ENCODE assay signal across 11 mouse cellular contexts in the genomic region with DNA sequence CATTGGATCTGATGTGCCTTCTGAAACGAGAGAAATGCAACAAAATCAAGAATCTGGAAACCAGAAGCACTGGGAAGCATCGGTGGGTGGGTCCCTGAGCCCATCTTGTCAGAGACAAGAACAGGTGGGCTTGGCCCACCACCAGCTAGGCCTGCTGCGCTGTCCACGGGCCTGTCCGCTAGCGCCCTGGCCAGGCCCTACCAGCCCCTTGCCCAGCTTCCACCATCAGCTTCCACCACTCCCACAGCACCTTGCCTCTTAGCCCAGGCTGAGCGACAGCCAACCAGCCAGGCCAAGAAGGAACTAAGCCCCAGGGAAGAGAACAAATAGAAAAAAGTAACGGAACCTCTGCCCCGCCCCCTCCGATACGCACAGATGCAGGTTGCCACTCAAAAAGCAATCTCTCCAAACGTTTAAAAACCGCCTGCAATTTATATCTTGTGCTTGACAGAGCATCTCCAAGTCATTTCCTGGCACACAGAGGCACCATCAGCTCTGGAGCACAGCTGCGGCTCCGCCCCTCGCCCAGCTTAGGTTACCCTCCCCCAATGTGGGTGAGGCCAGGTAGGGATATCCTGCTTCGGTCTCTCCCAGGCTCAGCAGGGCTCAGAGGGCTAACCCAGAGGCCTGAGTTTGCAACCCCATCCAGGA.
DNase-seq lines count a peak whose midpoint lies in the region.
"Had no signal": no experiment of that assay in that cellular context is flagged by ENCODE, and none has a peak within 500 bp of the region (broad histone marks: within the 10 kb centered on the region; RNA-seq: fewer than 3 reads in every experiment).

No protein-coding gene starts in this region.

- DNase-seq in embryo, embryonic 10.5 days (ENCODE audit: low spot score): peak; percentile 19
- DNase-seq in embryo, embryonic 11 days: no peak
- peak; percentile 12 to 51 for DNase-seq in kidney, postnatal 4 days
- no peak for DNase-seq in kidney, postnatal 36 days
- peak; percentile 25 for DNase-seq in thymus, postnatal 14 days
- DNase-seq in thymus, postnatal 0 days (ENCODE audit: low spot score): no peak
- DNase-seq in gastrocnemius, adult 8-10 months (ENCODE audit: low spot score in 2 of 2): no peak
- DNase-seq in layer of hippocampus, adult 11-12 months (ENCODE audit: low spot score): no peak
- DNase-seq: gastrocnemius, postnatal 25 days; lung, adult 18-20 months; right cerebral cortex, adult 18-20 months had no signal

Comparison
In these comparisons a context has a peak if more than half of its experiments do, and no peak if none do; other contexts are left out.
1. DNase-seq: peak in embryo, embryonic 10.5 days (single experiment), kidney, postnatal 4 days (2 of 2) and thymus, postnatal 14 days (single experiment); none in embryo, embryonic 11 days (single experiment), kidney, postnatal 36 days (0 of 2), thymus, postnatal 0 days (single experiment), gastrocnemius, adult 8-10 months (0 of 2) and layer of hippocampus, adult 11-12 months (single experiment).